Mouse (Mus musculus) kidney, adult 10 weeks (tissue): ENCODE measurements around the gene 2410002F23Rik. TPM values are rescaled to one million over a fixed set of nuclear protein-coding genes. Genes with fewer than 3 reads are reported as not detected.

Source experiments
- polyA plus RNA-seq: library from polyadenylated mRNA; stranded (reverse); fragments of 350-450 nt; fragmentation: Illumina TruSeq; extraction: RNeasy Lipid Tissue Mini Kit (QIAGEN cat#74804); gene quantifications from one replicate; pipeline ENCODE4 v1.2.3, GENCODE M21; 2014; ENCODE audit warnings: low read depth, low replicate concordance

Gene 2410002F23Rik
- 13.6 TPM for polyA plus RNA-seq

DNA sequence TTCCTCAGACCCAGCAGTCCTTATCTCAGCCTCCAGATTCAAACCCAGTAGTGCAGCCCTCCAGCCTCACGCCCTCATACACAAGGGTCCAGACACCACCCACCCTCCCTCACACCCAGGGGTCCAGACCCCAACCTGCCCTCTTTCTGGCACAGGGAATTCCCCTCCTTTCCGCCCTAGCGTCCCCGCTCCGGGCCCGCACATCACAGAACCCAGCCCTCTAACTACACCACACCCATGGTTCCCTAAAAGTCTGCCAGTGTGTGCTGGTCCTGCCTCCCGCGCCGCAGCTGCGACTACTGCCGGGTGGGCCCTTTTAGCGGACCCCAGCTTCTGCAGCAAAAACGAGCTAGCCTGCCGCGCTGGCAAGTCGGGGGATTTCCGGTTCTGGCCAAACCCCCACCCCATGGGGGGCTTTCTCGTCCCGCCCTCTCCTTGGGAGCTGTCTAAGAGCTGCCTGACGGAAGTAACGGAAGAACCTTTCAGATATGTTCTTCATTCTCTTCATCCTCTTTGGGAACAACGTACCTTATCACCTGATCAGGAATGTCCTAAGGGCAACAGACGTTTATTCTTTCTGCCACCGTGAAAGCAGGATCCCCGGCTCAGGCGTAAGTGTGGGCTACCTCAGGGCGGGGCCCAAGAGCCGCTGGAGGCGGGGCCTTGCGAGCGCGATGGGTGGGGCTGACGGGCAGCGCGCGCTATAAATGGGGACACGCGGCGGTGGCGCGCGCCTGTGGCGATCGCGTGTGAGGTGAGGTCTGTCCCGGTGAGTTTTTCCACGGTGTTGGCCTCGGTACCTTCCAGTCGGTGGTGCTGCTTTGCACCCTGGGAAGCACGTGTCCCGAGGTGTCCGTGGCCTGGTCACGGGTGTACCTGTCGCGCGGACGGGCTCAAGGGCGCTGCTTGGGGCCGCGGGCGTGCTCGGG, at the start of gene 2410002F23Rik, which contains the start of gene 1700028J19Rik:
Gene 2410002F23Rik, plus strand, starts transcription at position 668 of the 929 bp plus-strand sequence.
Gene 1700028J19Rik, minus strand, starts transcription at position 641 of the 929 bp plus-strand sequence.

DNA sequence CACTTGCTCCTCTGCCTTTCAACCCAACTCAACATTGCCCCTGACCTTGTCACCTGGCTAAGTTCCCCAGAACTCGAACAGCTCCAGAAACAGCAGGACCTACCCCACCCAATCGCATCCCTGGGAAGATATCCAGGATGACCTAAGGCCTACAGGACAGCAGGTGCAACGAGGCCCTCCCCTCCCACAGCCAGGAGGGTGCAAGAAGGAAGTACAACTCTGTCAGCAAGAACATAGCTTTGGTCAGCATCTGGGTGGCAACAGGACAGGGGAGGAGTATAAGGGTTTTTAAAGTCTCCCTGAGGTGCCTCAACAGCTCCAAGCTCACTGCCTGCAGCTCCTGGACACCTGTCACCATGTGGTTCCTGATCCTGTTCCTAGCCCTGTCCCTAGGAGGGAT, 48.6 kb upstream of the 2410002F23Rik start, which contains the start of gene Klk1b3:
Gene Klk1b3, plus strand, starts transcription at position 301 of the 400 bp plus-strand sequence.

DNA sequence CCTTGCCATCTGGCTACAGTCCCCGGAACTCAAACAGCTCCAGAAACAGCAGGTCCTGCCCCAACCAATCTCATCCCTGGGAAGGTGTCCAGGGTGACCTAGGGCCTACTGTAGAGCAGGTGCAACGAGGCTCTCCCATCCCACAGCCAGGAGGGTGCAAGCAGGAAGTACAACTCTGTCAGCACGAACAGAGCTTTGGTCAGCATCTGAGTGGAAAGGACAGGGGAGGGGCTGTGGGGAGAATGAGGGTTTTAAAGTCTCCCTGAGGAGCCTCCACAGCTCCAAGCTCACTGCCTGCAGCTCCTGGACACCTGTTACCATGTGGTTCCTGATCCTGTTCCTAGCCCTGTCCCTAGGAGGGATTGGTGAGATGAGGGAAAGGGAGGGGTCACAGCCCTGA, 39.4 kb upstream of the 2410002F23Rik start, which contains the start of gene Klk1b4:
Gene Klk1b4, plus strand, starts transcription at position 301 of the 400 bp plus-strand sequence.

DNA sequence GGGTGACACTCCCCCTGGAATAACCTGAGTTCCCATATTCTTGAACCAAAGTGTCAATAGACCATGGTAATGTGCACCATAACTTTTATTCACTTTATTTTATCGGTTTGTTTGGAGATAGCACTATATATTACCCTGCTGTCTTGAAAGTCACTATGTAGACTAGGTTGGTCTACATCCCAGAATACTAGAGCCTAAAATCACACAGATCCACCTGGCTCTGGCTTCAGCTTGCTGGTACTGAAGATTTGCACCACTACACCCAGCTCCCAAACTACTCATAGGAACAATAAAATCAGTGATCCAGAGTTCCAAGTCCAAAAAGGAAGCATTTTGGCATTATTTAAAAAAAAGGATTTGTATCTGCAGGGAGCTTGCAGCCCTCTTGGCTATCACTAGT, 30.9 kb upstream of the 2410002F23Rik start, which contains the start of gene Klk1b5:
Gene Klk1b5, plus strand, starts transcription at position 301 of the 400 bp plus-strand sequence.

DNA sequence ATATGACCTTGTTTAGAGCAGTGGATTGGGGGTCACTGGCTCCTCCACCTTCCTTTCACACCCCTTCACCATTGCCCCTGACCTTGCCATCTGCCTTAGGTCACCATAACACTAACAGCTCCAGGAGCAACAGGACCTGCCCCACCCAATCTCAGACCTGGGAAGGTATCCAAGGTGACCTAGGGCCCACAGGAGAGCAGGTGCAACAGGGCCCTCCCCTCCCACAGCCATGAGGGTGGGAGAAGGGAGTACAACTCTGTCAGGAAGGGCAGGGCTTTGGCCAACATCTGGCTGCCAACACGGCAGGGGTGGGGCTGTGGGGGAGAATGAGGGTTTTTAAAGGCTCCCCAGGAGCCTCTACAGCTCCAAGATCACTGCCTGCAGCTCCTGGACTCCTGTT, 21.4 kb upstream of the 2410002F23Rik start, which contains the start of gene Klk1:
Gene Klk1, plus strand, starts transcription at position 285 of the 400 bp plus-strand sequence.

DNA sequence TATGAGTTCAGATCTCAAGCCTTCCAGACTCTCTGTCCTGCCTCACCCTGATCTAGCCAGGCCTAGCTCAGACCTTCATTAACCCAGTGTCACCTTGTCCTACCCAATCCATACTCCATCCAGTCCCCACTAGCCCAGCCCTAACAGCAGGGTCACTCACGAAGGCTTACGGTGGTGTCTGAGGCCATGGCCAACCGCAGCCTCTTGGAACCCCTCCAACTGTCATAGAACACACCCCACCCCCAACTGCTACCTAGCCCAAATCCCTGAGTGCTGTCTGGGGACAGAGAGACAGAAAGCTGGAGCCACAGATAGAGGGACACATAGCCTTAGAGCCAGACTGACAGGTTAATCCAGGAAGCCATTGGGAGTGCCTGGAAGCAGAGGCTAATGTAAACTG, 10.6 kb upstream of the 2410002F23Rik start, which contains the start of gene Gm36864:
Gene Gm36864, plus strand, starts transcription at position 269 of the 400 bp plus-strand sequence.

DNA sequence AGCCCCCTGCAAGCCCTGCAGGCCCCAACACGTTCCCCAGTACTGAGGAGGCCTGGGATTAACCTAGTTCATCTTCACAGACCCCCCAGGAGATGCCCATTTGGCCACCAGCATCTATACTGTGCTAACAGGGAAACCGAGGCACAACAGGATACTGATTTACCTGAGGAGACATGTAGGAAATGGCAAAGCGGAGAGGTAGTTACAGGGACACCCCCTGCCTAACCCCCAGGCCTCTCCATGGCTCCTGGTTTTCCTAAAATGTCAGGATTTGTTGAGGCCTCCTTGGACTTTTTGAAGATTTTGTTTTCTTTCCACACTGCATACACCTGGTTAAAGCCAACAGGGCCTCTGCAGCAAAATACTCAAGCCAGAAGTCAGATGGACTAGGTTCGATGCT, 10.8 kb downstream of the 2410002F23Rik start, which contains the start of gene Acp4:
Gene Acp4, minus strand, starts transcription at position 101 of the 400 bp plus-strand sequence.

DNA sequence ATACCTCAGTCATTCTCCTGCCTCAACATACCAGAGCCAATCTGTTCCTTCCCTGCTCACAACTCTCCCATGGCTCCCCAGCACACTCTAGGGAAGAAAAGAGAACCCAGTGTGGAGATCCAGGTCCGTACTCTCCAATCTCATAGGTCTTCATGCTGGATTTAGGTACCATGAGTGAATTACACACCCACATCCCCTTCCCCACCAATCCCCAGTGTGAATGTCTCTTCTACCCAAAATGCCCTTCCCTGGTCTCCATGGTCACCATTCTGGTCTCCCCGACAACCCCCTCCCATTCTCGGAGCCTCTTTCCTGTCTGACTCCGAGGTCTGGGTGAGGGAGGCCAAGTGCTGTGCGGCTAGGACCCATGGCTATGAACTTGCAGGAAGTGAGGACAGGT, 14.6 kb downstream of the 2410002F23Rik start, which contains the start of gene Gm15517:
Gene Gm15517, plus strand, starts transcription at position 301 of the 400 bp plus-strand sequence.

Other genes with a start within 250 kb of the 2410002F23Rik start
- not detected for gene Klk1b26, start 234.6 kb upstream of the 2410002F23Rik start, polyA plus RNA-seq
- gene Klk1b27, start 194.4 kb upstream of the 2410002F23Rik start, polyA plus RNA-seq: 0.93 TPM
- not detected for gene Klk1b21, start 144.4 kb upstream of the 2410002F23Rik start, polyA plus RNA-seq
- 1.8 TPM for gene Klk1b22, start 134.0 kb upstream of the 2410002F23Rik start, polyA plus RNA-seq
- not detected for gene Klk1b16, start 110.0 kb upstream of the 2410002F23Rik start, polyA plus RNA-seq
- gene Klk1b24, start 58.5 kb upstream of the 2410002F23Rik start, polyA plus RNA-seq: 0.77 TPM
- 0.93 TPM for gene Klk1b3, start 48.5 kb upstream of the 2410002F23Rik start, polyA plus RNA-seq
- gene Klk1b4, start 39.3 kb upstream of the 2410002F23Rik start, polyA plus RNA-seq: not detected
- gene Klk1b5, start 30.8 kb upstream of the 2410002F23Rik start, polyA plus RNA-seq: 1.9 TPM
- gene Klk1, start 21.4 kb upstream of the 2410002F23Rik start, polyA plus RNA-seq: 786 TPM
- gene Gm36864, start 10.5 kb upstream of the 2410002F23Rik start, polyA plus RNA-seq: not detected
- 1.6 TPM for gene 1700028J19Rik, start within 50 bp of the 2410002F23Rik start, polyA plus RNA-seq
- not detected for gene Acp4, start 10.7 kb downstream of the 2410002F23Rik start, polyA plus RNA-seq
- not detected for gene Gm15517, start 14.7 kb downstream of the 2410002F23Rik start, polyA plus RNA-seq
- 1.8 TPM for gene Clec11a, start 60.2 kb downstream of the 2410002F23Rik start, polyA plus RNA-seq
- gene Shank1, start 63.5 kb downstream of the 2410002F23Rik start, polyA plus RNA-seq: not detected
- gene Syt3, start 137.4 kb downstream of the 2410002F23Rik start, polyA plus RNA-seq: not detected
- gene 1700008O03Rik, start 139.1 kb downstream of the 2410002F23Rik start, polyA plus RNA-seq: not detected
- gene Lrrc4b, start 182.3 kb downstream of the 2410002F23Rik start, polyA plus RNA-seq: not detected
- 1.7 TPM for gene Aspdh, start 218.7 kb downstream of the 2410002F23Rik start, polyA plus RNA-seq
- gene Josd2, start 221.3 kb downstream of the 2410002F23Rik start, polyA plus RNA-seq: 1.0 TPM
- 1.4 TPM for gene Emc10, start 249.8 kb downstream of the 2410002F23Rik start, polyA plus RNA-seq
- not detected for gene Fam71e1, start 249.9 kb downstream of the 2410002F23Rik start, polyA plus RNA-seq